Mouse (Mus musculus) midbrain, embryonic 15.5 days (tissue): Measurements from ENCODE around the gene Dhx15. TPM values are rescaled to one million over a fixed set of nuclear protein-coding genes. Genes with fewer than 3 reads are reported as not detected.
"Not testable (repeated sequence)": the region's sequence is repeated elsewhere in the genome, so short reads cannot be mapped to it uniquely, and the experiment has no call there.

Source experiments
- ATAC-seq: fragments of 200-750 bp; cut with Nextera tagmentation; replicated peaks from 2 replicates; pipeline ENCODE4 v1.8.0; 2017; ENCODE audit warnings: moderate TSS enrichment
- H3K27ac ChIP-seq: fragments of 300-500 bp; sonication (generic); 2 replicates; pipeline ENCODE4 v1.5.1; 2015; ENCODE audit warnings: mild to moderate bottlenecking, inconsistent platforms
- H3K27me3 ChIP-seq: fragments of 300-500 bp; sonication (generic); replicated peaks from 2 replicates; pipeline ENCODE4 v1.6.1; 2015; ENCODE audit warnings: inconsistent platforms
- H3K36me3 ChIP-seq: fragments of 300-500 bp; sonication (generic); replicated peaks from 2 replicates; pipeline ENCODE4 v1.6.1; 2015; ENCODE audit warnings: inconsistent platforms
- H3K4me1 ChIP-seq: fragments of 300-500 bp; sonication (generic); 2 replicates; pipeline ENCODE4 v1.6.1; 2015; ENCODE audit warnings: inconsistent platforms
- H3K4me2 ChIP-seq: fragments of 300-500 bp; sonication (generic); 2 replicates; pipeline ENCODE4 v1.6.1; 2015; ENCODE audit warnings: inconsistent platforms, mild to moderate bottlenecking, moderate library complexity
- H3K4me3 ChIP-seq: fragments of 300-500 bp; sonication (generic); 2 replicates; pipeline ENCODE4 v1.5.1; 2015; ENCODE audit warnings: mild to moderate bottlenecking, inconsistent platforms
- H3K9ac ChIP-seq: fragments of 300-500 bp; sonication (generic); 2 replicates; pipeline ENCODE4 v1.6.1; 2015; ENCODE audit warnings: mild to moderate bottlenecking, inconsistent platforms
- H3K9me3 ChIP-seq: fragments of 300-500 bp; sonication (generic); 2 replicates; pipeline ENCODE4 v1.6.1; 2016; ENCODE audit warnings: inconsistent platforms
- WGBS: fragments of 180-500 bp; shearing (Covaris S2); methylation state at CpG from one replicate; pipeline ENCODE4 v1.1.7; 2015; ENCODE audit warnings: mixed read lengths; 5-methylcytosine and 5-hydroxymethylcytosine counted together
- polyA plus RNA-seq: library from polyadenylated mRNA; unstranded; fragments of >200 nt; fragmentation: Nextera tagmentation; extraction: Ambion mirVana; gene quantifications from 2 replicates; pipeline ENCODE4 v1.2.1, GENCODE M21; 2015

Gene Dhx15
- 127 TPM in 2 replicates for polyA plus RNA-seq

DNA sequence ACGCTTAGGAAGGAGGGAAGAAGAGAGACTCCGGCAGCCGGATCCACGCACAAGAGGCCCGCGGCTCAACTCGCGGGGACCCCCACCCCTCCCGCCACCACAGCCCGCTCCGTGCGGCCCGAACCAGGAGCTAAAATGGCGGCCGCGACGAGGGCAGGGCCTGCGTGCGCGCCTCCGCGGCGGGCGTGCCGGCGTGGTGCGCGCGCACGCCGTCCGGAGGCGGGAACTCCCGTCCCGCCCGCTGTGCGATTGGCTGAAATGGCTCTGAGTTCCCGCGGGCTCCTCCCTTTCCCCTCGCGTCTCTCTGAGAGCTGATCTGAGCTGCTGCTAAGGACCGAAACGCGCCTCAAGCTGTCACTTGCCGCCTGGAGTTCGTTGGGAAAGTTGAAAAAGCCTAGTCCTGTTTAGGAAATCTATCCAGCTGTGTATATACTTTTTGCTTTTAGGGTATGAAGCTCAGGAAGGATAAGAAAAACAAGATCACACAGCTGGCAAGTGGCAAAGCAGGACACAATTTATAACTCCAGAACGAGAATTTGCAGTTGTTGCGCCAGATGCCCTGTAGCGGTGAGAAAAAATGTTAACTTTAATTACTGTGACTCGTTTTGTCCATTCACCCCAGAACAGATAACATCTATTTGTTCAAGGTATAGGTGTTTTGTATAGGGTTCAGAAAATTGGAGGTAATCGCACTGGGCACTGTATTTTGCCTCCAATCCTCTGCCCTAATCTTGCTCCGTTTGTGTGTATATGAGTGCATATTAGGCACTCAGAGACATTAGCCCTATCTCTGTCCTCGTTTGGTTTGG is at the start of gene Dhx15:
Gene Dhx15 (minus strand): TSS at position 144 of the 809 bp plus-strand sequence.
- ATAC-seq = peak; percentile 97
- peak within 1 kb of the TSS; percentile 94 for H3K27ac ChIP-seq
- H3K4me3 ChIP-seq = peak within 1 kb of the TSS; percentile 96
- H3K36me3 ChIP-seq = no peaks in the 10 kb centered on the region
- H3K4me1 ChIP-seq = peaks cover 33% of the 10 kb centered on the region
- H3K27me3 ChIP-seq = no peaks in the 10 kb centered on the region
- H3K9ac ChIP-seq = peak within 1 kb of the TSS; percentile 96
- H3K4me2 ChIP-seq = peak within 1 kb of the TSS; percentile 66
- WGBS = 1% methylated on average over 53 of the region's 53 CpGs
- H3K9me3 ChIP-seq = no peaks in the 10 kb centered on the region

DNA sequence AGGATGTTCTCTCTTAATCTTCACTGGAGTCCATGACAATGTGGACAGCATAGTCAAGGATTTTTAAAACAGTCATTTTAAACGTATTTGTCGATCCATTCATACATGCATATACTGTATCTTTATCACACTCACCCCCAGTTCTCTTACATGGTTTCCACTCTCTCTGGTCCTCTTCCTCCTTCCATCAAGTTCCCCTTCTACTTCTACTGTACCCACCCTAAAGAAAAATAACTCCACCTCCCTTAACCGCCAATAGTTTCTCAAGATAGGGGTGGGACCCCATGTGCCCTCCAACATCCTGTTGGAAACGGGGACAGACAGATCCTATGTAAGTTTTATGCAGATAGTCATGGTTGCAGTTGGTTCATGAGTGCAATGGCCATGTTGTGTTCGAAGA is 48.6 kb upstream of the Dhx15 start:
- Histone ChIP-seq H3K36me3 (no peaks in the 10 kb centered on the region), H3K4me3 (no peak overlapping the region), H3K9me3 (no peaks in the 10 kb centered on the region), H3K4me1 (no peaks in the 10 kb centered on the region), H3K9ac (no peak overlapping the region), H3K27ac (no peak overlapping the region), H3K4me2 (no peak overlapping the region), H3K27me3 (no peaks in the 10 kb centered on the region)
- WGBS = 93% methylated on average over 5 of the region's 5 CpGs
- no peak for ATAC-seq

DNA sequence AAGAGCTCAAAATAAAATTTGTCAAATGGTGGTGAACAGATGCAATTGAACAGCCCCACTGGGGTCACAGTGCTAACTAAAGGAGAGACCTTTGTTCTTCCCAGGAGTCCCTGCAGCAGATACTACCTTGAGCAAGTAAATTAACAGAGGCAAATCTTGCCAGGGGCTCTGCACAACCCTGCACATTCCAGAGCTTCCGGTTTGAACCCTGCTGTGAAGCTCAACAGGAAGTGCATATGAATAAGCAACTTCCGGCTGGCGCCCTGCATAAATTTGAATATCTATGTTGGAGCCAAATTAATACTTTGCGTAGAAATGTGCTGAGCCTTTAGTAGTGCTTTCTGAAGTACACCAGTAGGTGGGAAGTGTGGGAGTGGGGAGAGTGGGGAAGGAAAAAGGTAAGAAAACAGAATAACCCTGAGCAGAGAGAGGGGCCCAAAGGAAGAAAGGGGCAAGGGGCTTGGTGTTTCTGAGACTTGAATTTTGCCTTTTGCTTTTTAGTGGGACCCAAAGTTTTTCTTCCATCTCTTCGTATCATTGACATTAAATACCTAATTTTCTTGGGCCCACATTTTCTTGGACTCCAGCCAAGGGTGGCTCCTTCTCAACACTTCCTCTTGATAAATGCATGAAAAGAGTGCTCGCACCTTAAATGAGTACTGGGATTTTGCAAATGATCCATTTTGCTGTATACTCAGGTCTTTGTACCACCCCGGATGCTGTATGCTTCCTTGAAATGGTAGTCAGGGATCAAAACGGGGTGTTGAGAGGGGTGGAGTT is 47.8 kb upstream of the Dhx15 start:
- Histone ChIP-seq H3K27me3 (no peaks in the 10 kb centered on the region), H3K4me1 (no peaks in the 10 kb centered on the region), H3K36me3 (no peaks in the 10 kb centered on the region), H3K9me3 (no peaks in the 10 kb centered on the region), H3K9ac (no peak overlapping the region), H3K4me3 (no peak overlapping the region), H3K27ac (no peak overlapping the region), H3K4me2 (no peak overlapping the region)
- ATAC-seq = no peak
- 68% methylated on average over 8 of the region's 8 CpGs for WGBS

DNA sequence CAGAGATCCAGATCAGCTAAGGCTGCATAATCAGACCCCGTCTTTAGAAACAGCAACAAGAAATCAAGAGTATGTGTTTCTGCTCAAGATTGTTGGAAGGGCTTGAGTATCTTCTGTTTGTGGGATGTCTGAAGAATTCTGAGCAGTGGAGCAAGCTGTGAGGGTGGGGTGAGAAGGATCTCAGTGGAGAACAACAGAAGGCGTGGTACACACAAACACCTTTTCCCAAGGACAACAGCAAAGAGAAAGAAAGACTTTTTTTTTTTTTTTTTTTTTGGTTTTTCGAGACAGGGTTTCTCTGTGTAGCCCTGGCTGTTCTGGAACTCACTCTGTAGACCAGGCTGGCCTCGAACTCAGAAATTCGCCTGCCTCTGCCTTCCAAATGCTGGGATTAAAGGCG is 46.3 kb upstream of the Dhx15 start:
- not testable (repeated sequence) for H3K36me3 ChIP-seq, H3K9ac ChIP-seq, H3K4me2 ChIP-seq, ATAC-seq, H3K4me1 ChIP-seq, H3K27me3 ChIP-seq, H3K9me3 ChIP-seq, H3K27ac ChIP-seq, H3K4me3 ChIP-seq
- 97% methylated on average over 6 of the region's 6 CpGs for WGBS

DNA sequence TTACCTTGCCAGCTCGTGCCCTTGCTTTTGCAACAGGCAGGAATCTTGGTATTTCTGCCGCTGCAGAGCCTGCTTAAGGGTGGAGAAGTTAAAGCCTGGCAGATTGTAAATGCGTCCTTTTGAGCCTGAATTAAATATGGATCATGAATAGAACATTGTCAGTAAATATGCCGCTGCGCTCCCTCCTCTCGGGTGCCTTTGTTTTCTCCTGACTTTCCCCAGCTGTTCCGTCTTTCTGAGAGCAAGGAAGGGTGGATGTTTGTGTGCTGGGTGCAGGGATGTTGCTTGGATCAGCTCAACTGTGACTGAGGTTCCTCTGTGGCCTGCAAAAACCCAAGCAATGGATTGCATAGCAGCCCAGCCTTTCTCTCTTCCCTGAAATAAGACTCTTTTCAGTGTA is 44.3 kb upstream of the Dhx15 start:
- no peaks in the 10 kb centered on the region for H3K36me3 ChIP-seq

DNA sequence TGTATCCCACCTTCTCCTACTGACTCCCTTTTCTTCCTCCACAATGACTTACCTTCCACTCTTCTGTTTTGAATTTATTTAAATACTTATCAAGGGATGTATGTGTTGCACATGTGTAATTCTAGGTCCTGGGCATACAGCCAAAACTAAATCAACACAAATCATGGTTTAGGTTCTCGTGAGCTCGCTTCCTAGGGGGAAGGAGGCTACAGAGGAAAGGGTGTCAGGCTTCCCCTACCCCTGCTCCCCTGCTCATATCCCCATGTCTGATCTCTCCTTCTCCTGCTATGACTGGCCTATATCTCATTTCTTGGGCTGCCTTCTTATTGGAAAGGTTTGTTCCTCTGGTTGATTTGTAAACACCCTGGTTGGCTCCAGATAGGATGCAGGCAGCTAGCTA is 43.6 kb upstream of the Dhx15 start:
- 62% methylated on average over 2 of the region's 2 CpGs for WGBS
- Histone ChIP-seq H3K36me3 (no peaks in the 10 kb centered on the region), H3K4me3 (no peak overlapping the region)

More for the DNA sequence above, 44.3 kb upstream of the Dhx15 start:
- no peak for ATAC-seq
- Histone ChIP-seq H3K27ac (no peak overlapping the region), H3K9ac (no peak overlapping the region), H3K4me3 (no peak overlapping the region), H3K27me3 (no peaks in the 10 kb centered on the region), H3K9me3 (no peaks in the 10 kb centered on the region), H3K4me2 (no peak overlapping the region), H3K4me1 (no peaks in the 10 kb centered on the region)
- 39% methylated on average over 7 of the region's 7 CpGs for WGBS

DNA sequence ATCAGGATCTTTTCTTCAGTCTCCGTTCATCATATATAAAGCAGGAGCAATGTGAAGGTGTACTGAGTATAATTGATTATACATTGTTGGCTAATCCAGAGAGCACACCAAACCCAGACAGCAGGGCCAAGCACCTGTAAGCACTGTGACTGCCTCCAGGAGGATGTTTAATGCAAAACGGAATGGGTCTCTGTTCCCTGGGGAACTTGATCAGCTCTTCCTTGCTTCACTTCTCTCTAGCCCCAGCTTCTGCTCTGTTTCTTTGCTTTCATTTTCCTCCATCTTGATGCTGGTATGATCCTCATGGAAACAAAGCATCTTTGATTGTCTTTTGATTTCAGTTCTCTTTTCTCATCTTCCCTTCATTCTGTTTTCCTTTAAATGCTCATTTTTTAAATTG is 42.3 kb upstream of the Dhx15 start:
- H3K27ac ChIP-seq = no peak overlapping the region
- ATAC-seq = no peak
- H3K27me3 ChIP-seq = no peaks in the 10 kb centered on the region
- H3K4me1 ChIP-seq = no peaks in the 10 kb centered on the region
- no peak overlapping the region for H3K9ac ChIP-seq
- H3K4me3 ChIP-seq = no peak overlapping the region
- no peaks in the 10 kb centered on the region for H3K36me3 ChIP-seq
- 67% methylated on average over 2 of the region's 2 CpGs for WGBS
- H3K4me2 ChIP-seq = no peak overlapping the region
- no peaks in the 10 kb centered on the region for H3K9me3 ChIP-seq

More for the DNA sequence above, 43.6 kb upstream of the Dhx15 start:
- no peak overlapping the region for H3K9ac ChIP-seq
- H3K4me2 ChIP-seq = no peak overlapping the region
- no peaks in the 10 kb centered on the region for H3K27me3 ChIP-seq
- no peaks in the 10 kb centered on the region for H3K9me3 ChIP-seq
- no peak for ATAC-seq
- H3K4me1 ChIP-seq = no peaks in the 10 kb centered on the region
- no peak overlapping the region for H3K27ac ChIP-seq

DNA sequence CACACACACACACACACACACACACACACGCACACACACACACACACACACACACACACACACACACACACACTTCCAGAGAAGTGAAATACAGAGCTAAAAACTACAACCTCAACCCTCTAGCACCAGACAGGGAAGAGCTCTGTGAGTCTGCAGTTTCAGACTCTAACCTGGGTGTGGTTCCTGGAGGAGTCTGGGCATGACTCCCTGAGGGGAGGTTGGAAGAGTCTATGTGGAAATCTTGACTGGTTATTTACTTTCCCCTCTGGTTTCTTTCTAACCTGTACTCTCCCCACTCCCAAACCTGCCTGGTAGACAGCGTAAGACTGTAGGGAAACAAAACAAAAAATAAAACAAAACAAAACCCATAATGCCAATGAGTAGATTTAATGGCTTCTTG is 41.9 kb upstream of the Dhx15 start:
- H3K9ac ChIP-seq = no peak overlapping the region
- no peaks in the 10 kb centered on the region for H3K36me3 ChIP-seq
- no peaks in the 10 kb centered on the region for H3K9me3 ChIP-seq
- H3K27me3 ChIP-seq = no peaks in the 10 kb centered on the region
- H3K27ac ChIP-seq = no peak overlapping the region
- no peaks in the 10 kb centered on the region for H3K4me1 ChIP-seq
- H3K4me2 ChIP-seq = no peak overlapping the region
- WGBS = 98% methylated on average over 2 of the region's 2 CpGs
- H3K4me3 ChIP-seq = no peak overlapping the region
- no peak for ATAC-seq

DNA sequence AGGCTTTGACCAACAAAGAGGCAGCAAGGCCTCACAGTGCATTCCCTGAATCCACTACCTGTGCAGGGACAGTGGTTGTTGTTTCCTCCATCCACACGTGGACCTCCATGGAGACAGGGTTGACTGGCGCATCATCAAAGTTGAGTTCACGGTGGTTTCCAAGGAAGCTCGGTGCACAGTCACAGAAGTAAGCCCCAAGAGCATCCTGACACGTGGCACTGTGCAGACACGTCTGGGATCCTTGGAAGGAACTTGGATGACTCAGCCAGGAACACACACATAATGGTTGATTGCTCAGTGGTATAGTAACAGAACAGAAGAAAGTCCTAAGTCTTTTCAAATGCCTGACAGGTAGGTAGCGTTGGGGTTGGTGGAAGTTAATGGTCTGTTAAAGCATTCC is 40.2 kb upstream of the Dhx15 start:
- H3K9ac ChIP-seq = no peak overlapping the region
- no peaks in the 10 kb centered on the region for H3K36me3 ChIP-seq
- no peaks in the 10 kb centered on the region for H3K27me3 ChIP-seq
- no peak overlapping the region for H3K4me2 ChIP-seq
- ATAC-seq = no peak
- WGBS = 89% methylated on average over 7 of the region's 7 CpGs
- no peak overlapping the region for H3K4me3 ChIP-seq
- H3K9me3 ChIP-seq = no peaks in the 10 kb centered on the region
- no peaks in the 10 kb centered on the region for H3K4me1 ChIP-seq
- H3K27ac ChIP-seq = no peak overlapping the region

DNA sequence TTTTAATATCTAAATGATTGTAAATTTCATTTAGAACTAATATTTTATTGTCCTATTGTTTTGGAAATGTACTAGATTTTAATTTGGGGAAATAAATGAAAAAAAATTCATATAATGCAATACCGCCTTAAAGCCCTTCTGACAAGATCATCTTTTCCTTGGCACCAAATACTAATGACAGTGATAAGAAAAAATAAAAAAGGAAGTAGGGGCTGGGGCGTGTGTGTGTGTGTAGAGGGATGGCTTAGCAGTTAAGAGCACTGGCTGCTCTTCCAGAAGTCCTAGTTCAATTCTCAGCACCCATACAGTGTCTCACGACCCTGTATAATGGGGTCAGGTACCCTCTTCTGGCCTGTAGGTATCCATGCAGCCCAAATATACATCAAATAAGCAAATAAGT is 36.4 kb upstream of the Dhx15 start:
- Histone ChIP-seq H3K9me3 (no peaks in the 10 kb centered on the region), H3K9ac (no peak overlapping the region), H3K27ac (no peak overlapping the region), H3K36me3 (no peaks in the 10 kb centered on the region), H3K27me3 (no peaks in the 10 kb centered on the region), H3K4me3 (no peak overlapping the region), H3K4me1 (no peaks in the 10 kb centered on the region), H3K4me2 (no peak overlapping the region)
- ATAC-seq = no peak
- WGBS = 87% methylated on average over 3 of the region's 3 CpGs

DNA sequence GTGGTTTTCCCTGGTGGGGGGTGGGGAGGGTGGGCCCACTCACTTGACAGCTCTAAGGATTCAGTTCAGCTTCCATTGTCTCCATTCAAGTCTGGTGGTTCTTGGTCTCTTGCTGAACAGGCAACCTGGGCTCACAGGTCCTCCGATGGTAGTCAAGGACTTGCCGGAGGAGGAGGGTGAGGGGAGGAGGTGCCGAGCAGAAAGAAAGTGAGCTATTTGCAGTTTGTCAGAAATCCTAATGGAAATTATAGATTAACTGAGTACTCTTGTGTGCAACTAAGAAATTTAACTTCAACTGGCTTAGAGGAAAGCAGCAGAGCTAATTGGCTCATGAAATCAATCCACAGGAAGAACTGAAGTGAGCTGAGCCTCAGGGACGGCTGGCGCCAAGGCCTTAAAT is 31.3 kb upstream of the Dhx15 start:
- WGBS = 83% methylated on average over 5 of the region's 5 CpGs
- Histone ChIP-seq H3K36me3 (no peaks in the 10 kb centered on the region), H3K4me2 (no peak overlapping the region), H3K27ac (no peak overlapping the region), H3K9ac (no peak overlapping the region), H3K27me3 (no peaks in the 10 kb centered on the region), H3K9me3 (no peaks in the 10 kb centered on the region), H3K4me3 (no peak overlapping the region), H3K4me1 (peaks cover 15% of the 10 kb centered on the region)
- no peak for ATAC-seq

DNA sequence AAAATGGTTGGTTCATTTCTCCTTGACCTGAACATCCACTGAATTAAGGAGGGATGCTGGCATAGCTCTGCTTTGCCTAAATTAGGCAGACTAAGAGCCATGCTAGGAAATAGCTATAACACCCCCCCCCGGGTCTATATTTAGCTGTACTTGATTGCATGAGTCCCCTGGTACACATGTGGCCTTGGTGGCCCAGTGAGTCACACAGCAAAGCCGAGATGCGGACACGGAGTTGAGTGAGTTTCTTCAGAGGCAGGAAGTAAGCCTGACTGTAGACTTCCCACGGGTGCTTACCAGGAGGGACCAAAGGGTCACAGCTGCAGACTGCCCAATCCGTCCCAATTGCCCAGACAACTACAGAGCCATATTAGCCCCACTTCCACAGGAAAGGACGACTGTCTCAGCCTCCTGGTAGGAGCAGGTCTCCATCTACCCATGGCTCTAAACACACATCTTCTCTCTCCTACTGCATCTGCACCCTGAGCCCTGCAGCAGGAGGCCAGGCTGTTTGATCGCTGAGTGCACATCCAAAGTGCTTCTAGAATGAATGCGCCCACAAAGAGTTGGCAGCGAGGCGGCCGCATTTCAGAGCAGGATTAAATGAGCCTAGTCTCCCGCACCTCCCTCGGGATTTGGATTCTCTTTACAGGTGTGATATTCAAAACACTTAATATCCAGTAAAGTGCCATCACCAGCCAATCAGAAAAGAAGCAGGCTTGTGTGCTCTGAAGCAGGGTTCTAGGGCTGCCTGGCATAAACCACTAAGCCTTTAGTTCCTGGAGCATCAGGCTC is 29.9 kb upstream of the Dhx15 start:
- H3K9ac ChIP-seq = no peak overlapping the region
- H3K36me3 ChIP-seq = no peaks in the 10 kb centered on the region
- WGBS = 65% methylated on average over 14 of the region's 14 CpGs
- peaks cover 15% of the 10 kb centered on the region for H3K4me1 ChIP-seq
- no peak overlapping the region for H3K4me2 ChIP-seq
- H3K9me3 ChIP-seq = no peaks in the 10 kb centered on the region
- no peaks in the 10 kb centered on the region for H3K27me3 ChIP-seq
- H3K27ac ChIP-seq = no peak overlapping the region
- no peak overlapping the region for H3K4me3 ChIP-seq
- ATAC-seq = no peak
